ENCODE assay signal across 34 mouse cellular contexts in genomic region chr4:41602818-41603217, GRCm38 (mm10). TPM values are rescaled to one million over a fixed set of nuclear protein-coding genes. Genes with fewer than 3 reads are reported as not detected.
"Had no signal": no experiment of that assay in that cellular context is flagged by ENCODE, and none has a peak within 500 bp of the region (broad histone marks: within the 10 kb centered on the region; RNA-seq: fewer than 3 reads in every experiment).

No protein-coding gene starts in this region.

- H3K4me3 ChIP-seq: limb, embryonic 10.5 days; limb, embryonic 12.5 days; limb, embryonic 13.5 days; limb, embryonic 15.5 days; liver, embryonic 12.5 days; liver, embryonic 13.5 days; liver, embryonic 15.5 days; lung, embryonic 15.5 days; megakaryocyte, embryonic 14.5 days; midbrain, embryonic 10.5 days; midbrain, embryonic 12.5 days; midbrain, embryonic 13.5 days; midbrain, embryonic 15.5 days; myocyte had no signal

- H3K4me1 ChIP-seq: limb, embryonic 10.5 days; limb, embryonic 12.5 days; limb, embryonic 13.5 days; limb, embryonic 15.5 days; liver, embryonic 12.5 days; liver, embryonic 13.5 days; liver, embryonic 15.5 days; lung, embryonic 15.5 days; megakaryocyte, embryonic 14.5 days had no signal

- DNase-seq: left cerebral cortex, postnatal 4 days; liver; liver, embryonic 13.5 days; liver, postnatal 0 days; lung, adult 18-20 months; lung, adult 2 months; lung, embryonic 14.5 days; lung, postnatal 10 days; lung, postnatal 14 days; lung, postnatal 4 days; midbrain, embryonic 14.5 days had no signal

- ATAC-seq: liver, embryonic 12.5 days; liver, postnatal 0 days; lung, postnatal 0 days; midbrain, embryonic 13.5 days; midbrain, embryonic 15.5 days; midbrain, embryonic 16.5 days had no signal

- H3K36me3 ChIP-seq: limb, embryonic 10.5 days; limb, embryonic 12.5 days; limb, embryonic 13.5 days; limb, embryonic 15.5 days; liver, embryonic 12.5 days; liver, embryonic 13.5 days; liver, embryonic 15.5 days; lung, embryonic 15.5 days; midbrain, embryonic 10.5 days; midbrain, embryonic 12.5 days; midbrain, embryonic 13.5 days; midbrain, embryonic 15.5 days had no signal

- H3K27me3 ChIP-seq: liver, embryonic 13.5 days; lung, embryonic 15.5 days had no signal

- H3K27ac ChIP-seq: limb, embryonic 10.5 days; limb, embryonic 12.5 days; limb, embryonic 13.5 days; limb, embryonic 15.5 days; liver, embryonic 12.5 days; liver, embryonic 13.5 days; liver, embryonic 14.5 days; liver, embryonic 15.5 days; lung, embryonic 15.5 days; macrophage; midbrain, embryonic 10.5 days; midbrain, embryonic 12.5 days; midbrain, embryonic 13.5 days; midbrain, embryonic 15.5 days had no signal

- H3K9me3 ChIP-seq: limb, embryonic 10.5 days; limb, embryonic 12.5 days; limb, embryonic 13.5 days; limb, embryonic 15.5 days; liver, embryonic 12.5 days; liver, embryonic 13.5 days; liver, embryonic 15.5 days; lung, embryonic 15.5 days; megakaryocyte, embryonic 14.5 days; midbrain, embryonic 10.5 days; midbrain, embryonic 12.5 days; midbrain, embryonic 13.5 days; midbrain, embryonic 15.5 days had no signal

- H3K4me2 ChIP-seq: limb, embryonic 12.5 days; limb, embryonic 13.5 days; limb, embryonic 15.5 days; liver, embryonic 11.5 days; liver, embryonic 12.5 days; liver, embryonic 13.5 days; liver, embryonic 15.5 days; lung, embryonic 14.5 days; lung, embryonic 15.5 days; midbrain, embryonic 11.5 days; midbrain, embryonic 12.5 days; midbrain, embryonic 13.5 days; midbrain, embryonic 15.5 days had no signal

- H3K9ac ChIP-seq: limb, embryonic 12.5 days; limb, embryonic 13.5 days; limb, embryonic 15.5 days; liver, embryonic 12.5 days; liver, embryonic 13.5 days; liver, embryonic 14.5 days; liver, embryonic 15.5 days; liver, postnatal 0 days; lung, embryonic 14.5 days; lung, embryonic 15.5 days; midbrain, embryonic 12.5 days; midbrain, embryonic 13.5 days; midbrain, embryonic 15.5 days had no signal

RNA-seq across cellular contexts. Expression of gene Dnaic1, which starts 33.2 kb away (rescaled TPM):
- total RNA-seq: megakaryocyte, adult 5-6 weeks; megakaryocyte-erythroid progenitor cell, adult 5-6 weeks; monocyte, adult 5-6 weeks had no signal

RNA-seq across cellular contexts. Expression of gene Enho, which starts 37.3 kb away (rescaled TPM):
- total RNA-seq: megakaryocyte progenitor cell, adult 5-6 weeks; megakaryocyte, adult 5-6 weeks; megakaryocyte-erythroid progenitor cell, adult 5-6 weeks; monocyte, adult 5-6 weeks had no signal
